Mouse (Mus musculus) liver, embryonic 16.5 days (tissue): ENCODE data around the gene Sema6d. TPM values are rescaled to one million over a fixed set of nuclear protein-coding genes. Genes with fewer than 3 reads are reported as not detected.
"Not testable (repeated sequence)": the region's sequence is repeated elsewhere in the genome, so short reads cannot be mapped to it uniquely, and the experiment has no call there.

Experiments
- ATAC-seq: fragments of 200-750 bp; cut with Nextera tagmentation; 2 replicates; pipeline ENCODE4 v1.8.0; 2017; ENCODE audit warnings: low read depth, mild to moderate bottlenecking, moderate number of reproducible peaks, moderate library complexity
- H3K27ac ChIP-seq: fragments of 300-500 bp; sonication (generic); 2 replicates; pipeline ENCODE4 v1.5.1; 2014; ENCODE audit warnings: mild to moderate bottlenecking, low read length
- H3K27me3 ChIP-seq: fragments of 300-500 bp; sonication (generic); 2 replicates; pipeline ENCODE4 v1.6.1; 2014; ENCODE audit warnings: low read depth, low read length, mixed read lengths; ENCODE audit not compliant: control insufficient read depth, insufficient read depth
- H3K36me3 ChIP-seq: fragments of 300-500 bp; sonication (generic); 2 replicates; pipeline ENCODE4 v1.6.1; 2014; ENCODE audit warnings: mild to moderate bottlenecking; ENCODE audit not compliant: control insufficient read depth, insufficient read depth
- H3K4me1 ChIP-seq: fragments of 300-500 bp; sonication (generic); 2 replicates; pipeline ENCODE4 v1.6.1; 2014; ENCODE audit warnings: low read depth, low read length, mixed read lengths; ENCODE audit not compliant: control insufficient read depth
- H3K4me2 ChIP-seq: fragments of 300-500 bp; sonication (generic); 2 replicates; pipeline ENCODE4 v1.6.1; 2014; ENCODE audit warnings: low read depth, low read length, mixed read lengths
- H3K4me3 ChIP-seq: fragments of 300-500 bp; sonication (generic); 2 replicates; pipeline ENCODE4 v1.5.1; 2014; ENCODE audit warnings: low read depth, mild to moderate bottlenecking, low read length
- H3K9ac ChIP-seq: fragments of 300-500 bp; sonication (generic); 2 replicates; pipeline ENCODE4 v1.6.1; 2014; ENCODE audit warnings: low read depth, low read length
- H3K9me3 ChIP-seq: fragments of 300-500 bp; sonication (generic); replicated peaks from 2 replicates; pipeline ENCODE4 v1.6.1; 2016; ENCODE audit warnings: low read length; ENCODE audit not compliant: control insufficient read depth
- WGBS: fragments of 180-500 bp; shearing (Covaris S2); extraction: QIAGEN DNeasy Blood & Tissue Kit; methylation state at CpG from one replicate; pipeline ENCODE4 v1.1.7; 2014; ENCODE audit not compliant: insufficient replicate concordance; 5-methylcytosine and 5-hydroxymethylcytosine counted together
- polyA plus RNA-seq: library from polyadenylated mRNA; unstranded; fragments of >200 nt; fragmentation: Nextera tagmentation; extraction: Ambion mirVana; gene quantifications from 2 replicates; pipeline ENCODE4 v1.2.1, GENCODE M21; 2015

The Sema6d gene
- polyA plus RNA-seq, 1 experiment from 2014 or later = 4.8 TPM

DNA sequence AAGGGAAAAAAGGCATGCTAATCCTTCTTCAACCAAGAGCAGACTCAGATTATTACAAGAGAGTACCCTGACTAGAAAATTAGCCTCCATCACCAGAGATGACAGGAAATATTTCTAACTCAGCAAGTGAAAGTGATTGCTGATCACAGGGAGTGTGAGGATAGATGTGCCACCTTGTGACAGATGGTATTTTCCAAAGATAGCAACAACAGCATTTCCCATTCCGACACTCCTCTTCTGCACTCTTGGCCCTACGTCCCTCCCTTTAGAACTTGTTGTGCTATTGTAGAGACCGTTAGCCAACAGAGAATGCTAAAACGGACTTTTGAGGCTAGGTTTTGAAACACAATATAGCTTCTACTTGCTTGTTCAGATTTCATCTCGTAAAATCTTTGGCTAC, 243.1 kb downstream of the Sema6d start:
- H3K4me3 ChIP-seq = no peak overlapping the region
- no peaks in the 10 kb centered on the region for H3K4me1 ChIP-seq
- H3K27me3 ChIP-seq = no peaks in the 10 kb centered on the region
- no peak overlapping the region for H3K9ac ChIP-seq
- 61% methylated on average over 5 of the region's 5 CpGs for WGBS
- ATAC-seq = no peak
- H3K9me3 ChIP-seq = no peaks in the 10 kb centered on the region
- no peaks in the 10 kb centered on the region for H3K36me3 ChIP-seq
- no peak overlapping the region for H3K4me2 ChIP-seq
- no peak overlapping the region for H3K27ac ChIP-seq

DNA sequence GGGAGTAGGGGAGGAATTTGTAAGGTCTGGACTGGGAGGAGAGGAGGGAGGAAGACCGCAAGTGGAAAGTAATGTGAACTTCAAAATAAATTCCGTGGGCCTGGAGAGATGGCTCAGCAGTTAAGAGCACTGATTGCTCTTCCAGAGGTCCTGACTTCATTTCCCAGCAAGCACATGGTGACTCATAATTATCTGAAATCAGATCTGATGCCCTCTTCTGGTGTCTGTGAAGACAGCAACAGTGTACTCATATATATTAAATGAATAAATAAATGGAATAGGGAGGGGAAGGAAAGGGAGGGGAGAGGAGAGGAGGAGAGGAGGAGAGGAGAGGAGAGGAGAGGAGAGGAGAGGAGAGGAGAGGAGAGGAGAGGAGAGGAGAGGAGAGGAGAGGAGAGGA, 244.9 kb downstream of the Sema6d start:
- H3K36me3 ChIP-seq, H3K9me3 ChIP-seq, H3K4me3 ChIP-seq, H3K4me1 ChIP-seq, H3K27me3 ChIP-seq, ATAC-seq, H3K4me2 ChIP-seq, H3K27ac ChIP-seq, H3K9ac ChIP-seq: not testable (repeated sequence)
- WGBS = 55% methylated on average over 2 of the region's 2 CpGs

DNA sequence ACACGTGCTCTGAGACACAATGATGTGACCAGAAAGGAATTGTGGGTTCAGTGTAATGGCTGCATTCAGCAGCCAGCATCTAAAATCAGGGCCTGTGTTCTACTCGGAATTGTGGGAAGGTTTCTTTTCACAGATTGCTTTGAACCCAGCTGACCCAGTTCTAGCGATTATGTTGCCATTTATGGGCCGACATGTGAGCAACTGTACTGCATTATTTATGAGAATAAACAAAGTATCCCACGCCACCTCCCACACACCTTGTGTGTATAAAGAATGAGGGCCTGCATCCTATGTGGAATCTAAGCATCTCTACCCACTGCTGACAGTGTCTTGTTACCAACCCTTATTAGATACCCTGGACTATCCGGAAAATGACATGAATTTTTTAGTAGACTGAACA, 248.5 kb downstream of the Sema6d start:
- ATAC-seq = no peak
- no peak overlapping the region for H3K27ac ChIP-seq
- H3K4me1 ChIP-seq = no peaks in the 10 kb centered on the region
- no peak overlapping the region for H3K4me3 ChIP-seq
- H3K36me3 ChIP-seq = no peaks in the 10 kb centered on the region
- no peak overlapping the region for H3K9ac ChIP-seq
- no peaks in the 10 kb centered on the region for H3K27me3 ChIP-seq
- H3K9me3 ChIP-seq = no peaks in the 10 kb centered on the region
- no peak overlapping the region for H3K4me2 ChIP-seq
- 62% methylated on average over 6 of the region's 6 CpGs for WGBS

DNA sequence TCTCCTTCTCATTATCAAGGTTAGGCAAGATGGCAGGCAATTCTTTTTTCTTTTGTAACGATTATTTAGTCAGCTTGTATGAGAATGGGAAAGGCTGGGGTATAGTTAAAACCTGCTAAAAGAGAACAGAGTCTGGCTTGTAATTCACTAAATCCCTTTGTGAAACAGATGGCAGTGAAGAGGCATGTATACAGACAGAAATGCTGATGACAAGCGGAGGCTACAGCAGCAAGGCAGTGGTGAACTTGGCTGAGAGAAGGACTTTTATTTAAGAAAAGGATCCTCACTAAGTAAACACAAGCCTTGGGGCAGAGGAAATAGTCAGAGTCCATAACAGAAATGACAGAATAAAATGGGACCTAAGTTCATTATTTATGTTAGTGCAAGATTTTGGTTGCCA, 264.4 kb downstream of the Sema6d start:
- no peak overlapping the region for H3K4me3 ChIP-seq
- WGBS = 66% methylated on average over 2 of the region's 2 CpGs
- H3K9ac ChIP-seq = no peak overlapping the region
- H3K4me2 ChIP-seq = no peak overlapping the region
- H3K9me3 ChIP-seq = no peaks in the 10 kb centered on the region
- no peaks in the 10 kb centered on the region for H3K27me3 ChIP-seq
- ATAC-seq = no peak
- H3K4me1 ChIP-seq = no peaks in the 10 kb centered on the region
- H3K36me3 ChIP-seq = no peaks in the 10 kb centered on the region
- no peak overlapping the region for H3K27ac ChIP-seq

DNA sequence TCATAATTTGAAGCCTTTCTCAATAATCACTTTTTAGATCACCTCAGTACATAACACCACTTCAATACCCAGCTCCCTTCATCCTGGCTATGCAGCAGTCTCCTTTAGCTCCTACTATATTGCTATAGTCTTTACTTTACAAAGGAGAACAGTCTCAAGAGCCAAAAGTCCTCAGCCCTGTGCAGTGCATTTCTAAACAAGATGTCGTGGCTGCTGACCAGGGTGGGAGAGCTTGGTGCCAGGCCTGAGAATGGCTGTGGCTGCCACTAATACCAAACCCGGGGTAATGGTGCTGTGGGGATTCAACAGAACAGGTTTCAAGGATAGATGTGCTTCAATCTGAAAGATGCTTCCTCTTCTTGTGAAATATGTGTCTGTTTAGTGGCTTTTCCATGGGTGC, 264.9 kb downstream of the Sema6d start:
- Histone ChIP-seq H3K27me3 (no peaks in the 10 kb centered on the region), H3K9me3 (no peaks in the 10 kb centered on the region), H3K4me3 (no peak overlapping the region), H3K4me2 (no peak overlapping the region), H3K27ac (no peak overlapping the region), H3K9ac (no peak overlapping the region), H3K36me3 (no peaks in the 10 kb centered on the region), H3K4me1 (no peaks in the 10 kb centered on the region)
- WGBS = 56% methylated on average over 2 of the region's 2 CpGs
- ATAC-seq = no peak

DNA sequence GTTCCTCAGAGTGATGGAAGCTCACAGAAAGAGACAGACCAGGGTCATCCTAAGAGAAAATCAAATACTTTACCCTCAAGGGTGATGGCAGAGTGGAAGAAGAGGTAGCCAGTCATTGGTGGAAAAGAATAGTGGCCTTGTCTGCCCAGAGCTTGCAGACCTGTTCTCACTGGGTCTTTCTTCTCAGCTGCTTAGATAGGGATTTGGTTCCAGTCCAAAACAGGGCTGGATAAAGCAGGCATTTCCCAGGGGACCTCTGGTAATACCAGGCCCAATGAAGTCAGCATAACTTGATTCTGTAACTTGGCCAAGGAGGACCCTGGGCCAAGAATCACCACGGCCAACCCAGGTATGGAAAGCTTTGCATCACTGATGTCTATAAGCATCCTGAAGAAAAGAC, 279.5 kb downstream of the Sema6d start:
- ATAC-seq = no peak
- Histone ChIP-seq H3K27me3 (no peaks in the 10 kb centered on the region), H3K4me3 (no peak overlapping the region), H3K9ac (no peak overlapping the region), H3K36me3 (no peaks in the 10 kb centered on the region), H3K27ac (no peak overlapping the region), H3K4me1 (no peaks in the 10 kb centered on the region), H3K4me2 (no peak overlapping the region), H3K9me3 (no peaks in the 10 kb centered on the region)
- 63% methylated on average over 1 of the region's 1 CpGs for WGBS

DNA sequence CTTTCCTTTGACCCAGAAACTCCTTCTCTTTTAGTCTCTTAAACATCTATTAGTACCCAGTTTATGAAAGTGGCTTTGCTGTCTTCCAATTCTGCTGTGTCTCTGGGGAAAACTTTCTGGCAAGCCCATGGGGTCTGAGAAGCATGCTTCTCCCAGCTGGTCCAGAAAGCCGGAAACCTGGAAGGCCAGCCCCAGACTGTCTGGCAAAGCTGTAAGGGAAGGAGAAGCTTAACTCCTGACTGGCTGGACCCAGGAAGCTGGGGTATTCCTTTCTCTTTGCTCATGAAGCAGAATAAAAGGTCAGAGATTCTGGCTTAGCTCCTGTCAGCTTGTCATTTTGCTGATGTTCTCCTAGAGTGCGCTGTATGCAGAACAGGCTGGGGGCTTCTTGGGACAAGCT, 280.2 kb downstream of the Sema6d start:
- H3K27ac ChIP-seq = no peak overlapping the region

DNA sequence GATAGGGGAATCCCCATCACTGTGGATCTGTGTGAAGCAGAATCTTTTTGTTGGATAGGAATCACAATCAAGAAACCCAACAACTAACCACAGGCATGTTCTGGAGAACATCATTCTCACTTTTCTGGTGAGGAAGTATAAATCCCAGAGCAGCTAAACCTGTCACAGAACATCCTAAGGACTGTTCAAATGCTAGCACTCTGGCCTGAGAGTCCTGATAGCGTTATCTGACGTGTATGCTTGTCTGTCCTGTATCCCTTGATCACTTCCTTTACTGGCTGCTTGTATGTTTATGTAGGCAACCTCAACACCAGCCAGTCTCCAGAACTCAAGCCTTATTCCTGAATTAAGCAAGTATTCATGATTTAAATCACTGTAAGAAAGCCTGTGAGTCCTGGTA, 281.6 kb downstream of the Sema6d start:
- no peaks in the 10 kb centered on the region for H3K9me3 ChIP-seq
- no peak overlapping the region for H3K27ac ChIP-seq
- H3K27me3 ChIP-seq = no peaks in the 10 kb centered on the region
- no peak for ATAC-seq
- H3K36me3 ChIP-seq = no peaks in the 10 kb centered on the region
- no peak overlapping the region for H3K4me3 ChIP-seq
- no peak overlapping the region for H3K4me2 ChIP-seq
- no peak overlapping the region for H3K9ac ChIP-seq
- 22% methylated on average over 2 of the region's 2 CpGs for whole genome bisulfite sequencing
- H3K4me1 ChIP-seq = no peaks in the 10 kb centered on the region

More for the DNA sequence above, 280.2 kb downstream of the Sema6d start:
- no peaks in the 10 kb centered on the region for H3K36me3 ChIP-seq
- H3K4me2 ChIP-seq = no peak overlapping the region
- WGBS = 64% methylated on average over 2 of the region's 2 CpGs
- ATAC-seq = no peak
- no peaks in the 10 kb centered on the region for H3K9me3 ChIP-seq
- no peaks in the 10 kb centered on the region for H3K4me1 ChIP-seq
- no peaks in the 10 kb centered on the region for H3K27me3 ChIP-seq
- H3K9ac ChIP-seq = no peak overlapping the region
- no peak overlapping the region for H3K4me3 ChIP-seq

DNA sequence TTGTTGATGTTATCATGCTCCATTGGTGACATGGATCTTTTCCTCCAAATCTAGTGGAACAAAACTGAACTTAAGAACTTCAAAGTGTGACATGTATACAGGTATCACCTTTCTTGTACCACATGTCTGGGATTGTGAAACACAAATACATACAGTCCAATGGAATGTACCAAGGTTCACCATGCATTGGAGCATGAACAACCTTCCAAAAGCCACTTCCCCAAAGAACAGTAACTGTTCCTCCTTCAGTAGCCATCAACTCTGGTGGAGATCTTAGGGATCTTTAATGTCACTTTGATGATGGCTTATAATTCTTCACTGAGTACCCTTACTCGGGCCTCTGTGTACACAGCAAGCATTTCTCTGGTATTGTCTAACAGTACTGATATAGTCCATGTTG, 295.3 kb downstream of the Sema6d start:
- Histone ChIP-seq H3K36me3 (no peaks in the 10 kb centered on the region), H3K27ac (no peak overlapping the region), H3K9me3 (no peaks in the 10 kb centered on the region), H3K27me3 (no peaks in the 10 kb centered on the region), H3K4me3 (no peak overlapping the region), H3K9ac (no peak overlapping the region), H3K4me1 (no peaks in the 10 kb centered on the region), H3K4me2 (no peak overlapping the region)
- WGBS = 38% methylated on average over 1 of the region's 1 CpGs
- no peak for ATAC-seq

DNA sequence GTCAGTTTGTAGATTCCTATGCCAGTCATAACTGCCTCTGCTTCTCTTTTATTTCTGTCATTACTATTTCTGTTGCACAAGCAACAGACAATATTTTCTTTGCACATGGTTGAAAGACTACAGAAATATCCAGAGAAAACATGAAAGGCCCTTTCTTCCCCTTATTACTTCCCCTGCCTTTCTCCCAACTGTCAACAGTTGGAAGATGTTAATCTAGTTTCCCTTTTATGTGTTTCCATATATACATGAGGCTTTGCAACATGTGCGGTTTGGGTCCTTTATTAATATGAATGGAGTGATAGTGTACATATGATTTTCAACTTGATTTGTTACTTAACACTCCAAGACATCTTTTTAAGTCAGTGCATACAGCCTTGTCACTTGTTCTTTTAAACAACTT, 296.0 kb downstream of the Sema6d start:
- Histone ChIP-seq H3K36me3 (no peaks in the 10 kb centered on the region), H3K9me3 (no peaks in the 10 kb centered on the region), H3K27ac (no peak overlapping the region), H3K9ac (no peak overlapping the region), H3K4me2 (no peak overlapping the region), H3K27me3 (no peaks in the 10 kb centered on the region), H3K4me3 (no peak overlapping the region), H3K4me1 (no peaks in the 10 kb centered on the region)
- 33% methylated on average over 1 of the region's 1 CpGs for WGBS
- ATAC-seq = no peak
